Mouse (Mus musculus) liver, embryonic 14.5 days (tissue): ENCODE data around the gene Galp. TPM values are rescaled to one million over a fixed set of nuclear protein-coding genes. Genes with fewer than 3 reads are reported as not detected.
"Not testable (repeated sequence)": the region's sequence is repeated elsewhere in the genome, so short reads cannot be mapped to it uniquely, and the experiment has no call there.

Experiments
- ATAC-seq: fragments of 200-750 bp; cut with Nextera tagmentation; 2 replicates; pipeline ENCODE4 v1.8.0; 2017; ENCODE audit warnings: moderate number of reproducible peaks, mild to moderate bottlenecking, moderate library complexity; ENCODE audit not compliant: insufficient read depth
- DNase-seq, 3 experiments: peaks; one replicate each; pipeline ENCODE4 v3.0.0-alpha.2; 2012 to 2013; ENCODE audit warnings: low read depth in 3 of 3, low spot score in 3 of 3
- H3K27ac ChIP-seq: fragments of 300-500 bp; sonication (generic); 2 replicates; pipeline ENCODE4 v1.5.1; 2014; ENCODE audit warnings: moderate library complexity, mild to moderate bottlenecking, control low read depth, inconsistent platforms
- H3K27me3 ChIP-seq: fragments of 300-500 bp; sonication (generic); 2 replicates; pipeline ENCODE4 v1.6.1; 2014; ENCODE audit warnings: mild to moderate bottlenecking, low read length, moderate library complexity; ENCODE audit not compliant: control insufficient read depth, insufficient read depth
- H3K36me3 ChIP-seq: fragments of 300-500 bp; sonication (generic); replicated peaks from 2 replicates; pipeline ENCODE4 v1.6.1; 2014; ENCODE audit warnings: low read depth; ENCODE audit not compliant: control insufficient read depth, insufficient read depth
- H3K4me1 ChIP-seq, 2 experiments: fragments of 200-500 bp in 1 of 2; fragments of 300-500 bp in 1 of 2; sonication (generic) in 1 of 2; replicated peaks; 2 replicates each; pipeline ENCODE4 v1.6.1; 2012 to 2014; ENCODE audit warnings: antibody characterized with exemption in 1 of 2, inconsistent platforms in 1 of 2, low read length in 1 of 2; ENCODE audit not compliant: control insufficient read depth in 2 of 2, insufficient read depth in 2 of 2
- H3K4me2 ChIP-seq: fragments of 300-500 bp; sonication (generic); 2 replicates; pipeline ENCODE4 v1.6.1; 2014; ENCODE audit warnings: low read depth, mild to moderate bottlenecking, control low read depth, moderate library complexity
- H3K4me3 ChIP-seq, 2 experiments: fragments of 200-500 bp in 1 of 2; fragments of 300-500 bp in 1 of 2; sonication (generic) in 1 of 2; 2 replicates each; pipeline ENCODE4 v1.5.1; 2012 to 2014; ENCODE audit warnings: low read depth in 2 of 2, low read length in 2 of 2, mild to moderate bottlenecking in 2 of 2, control low read depth in 1 of 2, inconsistent platforms in 1 of 2, moderate library complexity in 1 of 2; ENCODE audit not compliant: insufficient read depth in 1 of 2
- H3K9ac ChIP-seq: fragments of 300-500 bp; sonication (generic); replicated peaks from 2 replicates; pipeline ENCODE4 v1.6.1; 2014; ENCODE audit warnings: mild to moderate bottlenecking, control low read depth, moderate library complexity
- H3K9me3 ChIP-seq: fragments of 300-500 bp; sonication (generic); 2 replicates; pipeline ENCODE4 v1.6.1; 2016; ENCODE audit warnings: low read length, mixed read lengths; ENCODE audit not compliant: control insufficient read depth
- CTCF ChIP-seq: IDR thresholded peaks from 2 replicates; pipeline ENCODE4 v1.5.1; 2016; ENCODE audit warnings: antibody characterized with exemption, low read depth, control low read depth
- EP300 ChIP-seq: IDR thresholded peaks from 2 replicates; pipeline ENCODE4 v1.6.1; 2016; ENCODE audit warnings: antibody characterized with exemption, low read depth
- WGBS: fragments of 180-500 bp; shearing (Covaris S2); extraction: QIAGEN DNeasy Blood & Tissue Kit; methylation state at CpG from one replicate; pipeline ENCODE4 v1.1.7; 2014; ENCODE audit not compliant: insufficient replicate concordance; 5-methylcytosine and 5-hydroxymethylcytosine counted together
- polyA plus RNA-seq, 2 experiments: library from polyadenylated mRNA; depleted of rRNA in 1 of 2; stranded (reverse) in 1 of 2; unstranded in 1 of 2; fragments of >200 nt; fragmentation: Nextera tagmentation in 1 of 2; extraction: Ambion mirVana in 1 of 2; gene quantifications; 2 replicates each; pipeline versions ENCODE4 v1.2.1 to v1.2.3; 2012 to 2014

The Galp gene
- polyA plus RNA-seq, 2 experiments, result not detected

DNA sequence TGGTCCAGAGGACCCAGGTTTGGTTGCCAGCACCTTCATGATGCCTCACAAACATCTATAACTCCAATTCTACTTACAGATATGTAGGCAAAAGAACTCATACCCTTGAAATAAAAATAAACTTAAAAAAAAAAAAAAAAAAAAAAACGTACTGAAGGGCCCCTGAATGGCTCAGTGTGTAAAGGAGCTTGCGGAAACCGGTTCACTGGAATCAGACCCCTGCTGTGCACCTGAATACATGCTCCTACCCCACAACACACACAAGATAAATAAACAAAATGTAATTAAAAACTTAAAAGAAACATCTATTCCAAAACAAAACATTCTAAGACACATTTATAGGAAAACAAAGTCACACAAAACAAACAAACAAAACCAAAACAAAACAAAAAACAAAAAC is 23.3 kb downstream of the Galp start:
- Histone ChIP-seq H3K27me3 (no peaks in the 10 kb centered on the region), H3K4me1 (no peaks in the 10 kb centered on the region), H3K27ac (no peak overlapping the region), H3K4me3 (no peak overlapping the region), H3K36me3 (no peaks in the 10 kb centered on the region), H3K9me3 (no peaks in the 10 kb centered on the region; the same call in 1 of the 2 replicates), H3K9ac (no peak overlapping the region), H3K4me2 (no peak overlapping the region)
- DNase-seq (no peak), ATAC-seq (no peak)
- TF ChIP-seq CTCF (no peak), EP300 (no peak)
- 44% methylated on average over 3 of the region's 3 CpGs for WGBS

- Histone ChIP-seq H3K36me3 (no peaks in the 10 kb centered on the region), H3K4me2 (no peak within 1 kb of the TSS), H3K4me1 (no peaks in the 10 kb centered on the region), H3K9ac (no peak within 1 kb of the TSS), H3K4me3 (no peak within 1 kb of the TSS), H3K9me3 (no peaks in the 10 kb centered on the region; the same call in 1 of the 2 replicates), H3K27ac (no peak within 1 kb of the TSS), H3K27me3 (no peaks in the 10 kb centered on the region)
- WGBS, result 76% methylated on average over 12 of the region's 12 CpGs
- TF ChIP-seq CTCF, result no peak
- TF ChIP-seq EP300, result no peak
- DNase-seq, result no peak
- no peak for ATAC-seq
These were observed 25.1 kb downstream of the Galp start, which contains the start of gene Zscan5b for GRCm38 (mm10) chr7:6221978-6222377. Gene Zscan5b (plus strand): TSS chr7:6222278.

- H3K36me3 ChIP-seq, H3K9ac ChIP-seq, H3K4me2 ChIP-seq, H3K27me3 ChIP-seq, DNase-seq, H3K4me3 ChIP-seq, H3K27ac ChIP-seq, ATAC-seq, H3K4me1 ChIP-seq, H3K9me3 ChIP-seq: not testable (repeated sequence)
- TF ChIP-seq CTCF, result 0 out of 2 replicates have a peak, but pooled peaks have one; percentile 9
- WGBS, result 47% methylated on average over 8 of the region's 8 CpGs
These were observed 31.6 kb downstream of the Galp start for GRCm38 (mm10) chr7:6228491-6228890.

DNA sequence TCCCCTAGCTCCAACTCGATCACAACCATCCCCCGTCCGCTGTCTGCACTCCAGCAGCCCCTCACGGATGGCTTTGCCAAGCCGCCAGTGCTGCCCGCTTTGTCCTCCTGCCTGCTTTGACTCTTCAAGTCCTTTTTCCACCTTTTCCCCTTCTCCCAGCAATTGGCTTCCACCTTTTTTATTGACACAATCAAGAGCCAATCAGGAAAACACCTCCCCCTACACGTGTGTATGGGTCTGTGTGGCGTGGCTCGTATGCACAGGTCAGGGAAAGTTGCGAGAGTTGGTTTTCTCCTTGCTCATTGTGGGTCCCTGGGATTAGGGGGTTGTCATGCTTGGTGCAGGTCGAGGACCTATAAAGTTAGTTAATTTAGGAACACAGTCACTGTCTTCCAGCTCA is 42.9 kb downstream of the Galp start:
- DNase-seq (no peak), ATAC-seq (no peak)
- no peak overlapping the region for H3K9ac ChIP-seq
- no peak for TF ChIP-seq CTCF
- no peak for TF ChIP-seq EP300
- 40% methylated on average over 11 of the region's 11 CpGs for WGBS
- no peak overlapping the region for H3K4me3 ChIP-seq
- no peak overlapping the region for H3K27ac ChIP-seq
- no peaks in the 10 kb centered on the region for H3K36me3 ChIP-seq
- no peak overlapping the region for H3K4me2 ChIP-seq
- H3K4me1 ChIP-seq, result no peaks in the 10 kb centered on the region
- no peaks in the 10 kb centered on the region for H3K27me3 ChIP-seq
- H3K9me3 ChIP-seq, result no peaks in the 10 kb centered on the region

DNA sequence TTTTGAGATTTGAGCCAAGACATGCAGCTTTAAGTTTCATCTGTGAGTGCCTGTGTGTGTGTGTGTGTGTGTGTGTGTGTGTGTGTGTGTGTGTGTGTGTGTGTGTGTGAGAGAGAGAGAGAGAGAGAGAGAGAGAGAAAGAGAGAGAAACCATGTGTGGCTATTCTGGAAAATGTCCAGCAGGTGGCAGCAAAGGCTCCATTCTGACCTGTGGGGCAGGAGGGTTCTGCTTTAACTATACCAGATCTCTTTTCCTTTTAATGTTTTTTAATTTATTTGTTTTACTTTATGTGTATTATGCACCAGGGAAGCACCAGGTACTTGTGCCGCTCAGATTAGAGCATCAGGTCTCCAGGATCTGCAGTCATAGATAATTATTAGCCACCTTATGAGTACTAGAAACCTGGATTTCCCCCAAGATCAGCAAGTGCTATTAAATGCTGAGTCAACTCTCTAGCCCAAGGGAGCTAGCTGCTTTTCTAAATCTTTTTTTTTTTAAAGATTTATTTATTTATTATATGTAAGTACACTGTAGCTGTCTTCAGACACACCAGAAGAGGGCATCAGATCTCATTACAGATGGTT is 44.0 kb downstream of the Galp start:
- H3K27ac ChIP-seq, H3K9me3 ChIP-seq, H3K9ac ChIP-seq, H3K36me3 ChIP-seq, H3K4me3 ChIP-seq, H3K4me1 ChIP-seq, H3K27me3 ChIP-seq, ATAC-seq, H3K4me2 ChIP-seq: not testable (repeated sequence)
- TF ChIP-seq CTCF, result peak; percentile 76
- 20% methylated on average over 1 of the region's 1 CpGs for WGBS
- DNase-seq, result peak; percentile 2 to 12 (median 10)
